Mouse (Mus musculus) layer of hippocampus, adult 2 months (tissue): ENCODE data around the gene Flrt1. TPM values are rescaled to one million over a fixed set of nuclear protein-coding genes. Genes with fewer than 3 reads are reported as not detected.

Source experiments
- DNase-seq, 2 experiments: peaks; one replicate each; pipeline ENCODE4 v3.0.0; 2022; ENCODE audit warnings: low spot score in 2 of 2
- H3K27ac ChIP-seq: fragments of 200-600 bp; 2 replicates; pipeline ENCODE4 v1.8.1; 2022
- H3K4me3 ChIP-seq: fragments of 200-600 bp; 2 replicates; pipeline ENCODE4 v1.8.1; 2022; ENCODE audit warnings: mild to moderate bottlenecking
- CTCF ChIP-seq: fragments of 200-600 bp; conservative IDR thresholded peaks from 2 replicates; pipeline ENCODE4 v1.8.1; 2022; ENCODE audit warnings: antibody characterized with exemption, mild to moderate bottlenecking, moderate library complexity
- total RNA-seq, 2 experiments: library from RNA; stranded (reverse); gene quantifications; 2 replicates each; pipeline ENCODE4 v1.2.3; 2021

Gene Flrt1
- total RNA-seq, 2 experiments from 2014 or later: 17.9 to 19.5 TPM

DNA sequence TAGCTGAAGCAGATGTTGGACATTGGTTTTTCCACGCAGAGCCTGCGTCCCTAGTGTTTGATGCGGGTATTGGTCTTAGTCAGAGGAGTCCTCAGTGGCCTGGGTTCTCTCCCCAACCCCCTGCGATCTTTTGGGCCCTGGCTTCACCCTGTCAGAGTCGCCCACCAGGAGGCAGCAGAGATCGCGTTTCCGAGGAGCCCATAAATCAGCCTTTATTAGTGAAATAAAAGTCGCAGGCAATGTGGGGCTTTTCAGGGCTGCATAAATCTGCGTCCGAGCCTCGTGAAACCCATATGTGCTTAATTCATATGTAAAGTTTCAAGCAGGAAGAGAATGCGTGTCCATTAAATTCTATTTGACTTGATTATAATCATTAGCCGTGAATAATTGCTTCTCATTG, 37.4 kb downstream of the Flrt1 start:
- Histone ChIP-seq H3K4me3 (peak overlapping the region; percentile 23; the same call in 1 of the 2 replicates), H3K27ac (no peak overlapping the region)
- peak; percentile 70 to 90 for DNase-seq
- TF ChIP-seq CTCF: peak; percentile 95

DNA sequence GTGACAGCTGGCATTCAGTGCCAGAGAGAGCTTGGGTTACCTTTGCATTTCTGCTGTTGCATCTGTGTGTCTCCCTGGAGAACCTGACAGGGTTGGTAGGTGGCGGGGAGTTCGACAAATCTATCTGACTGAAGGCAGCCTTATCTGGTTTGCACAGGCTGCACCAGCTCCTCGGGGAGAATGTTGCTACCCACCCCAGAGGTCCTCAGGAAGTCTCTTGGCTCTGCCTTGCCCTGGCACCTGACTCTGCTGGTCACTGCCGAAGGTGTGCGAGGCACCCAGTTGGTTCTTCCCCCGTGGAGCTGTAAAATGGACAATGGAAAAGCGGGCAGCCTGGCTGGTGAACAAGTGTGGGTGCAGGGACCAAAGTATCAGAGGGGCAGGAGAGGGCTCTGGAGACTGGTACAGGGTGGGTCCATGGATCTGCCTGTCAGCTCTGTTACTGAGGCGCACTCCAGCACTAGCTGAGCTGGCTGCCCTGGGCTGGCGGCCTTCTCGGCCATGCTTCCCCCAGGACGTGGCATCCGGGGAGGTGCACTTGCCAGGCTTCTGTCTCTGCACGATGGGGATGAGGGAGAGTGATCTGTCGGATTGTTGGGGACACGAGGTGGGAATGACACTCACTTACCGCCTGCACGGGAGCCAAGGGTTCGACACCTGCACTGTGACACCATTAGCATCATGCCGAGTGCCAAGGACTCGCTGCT, 38.0 kb downstream of the Flrt1 start:
- Histone ChIP-seq H3K4me3 (no peak overlapping the region), H3K27ac (no peak overlapping the region)
- DNase-seq: no peak
- no peak for TF ChIP-seq CTCF

DNA sequence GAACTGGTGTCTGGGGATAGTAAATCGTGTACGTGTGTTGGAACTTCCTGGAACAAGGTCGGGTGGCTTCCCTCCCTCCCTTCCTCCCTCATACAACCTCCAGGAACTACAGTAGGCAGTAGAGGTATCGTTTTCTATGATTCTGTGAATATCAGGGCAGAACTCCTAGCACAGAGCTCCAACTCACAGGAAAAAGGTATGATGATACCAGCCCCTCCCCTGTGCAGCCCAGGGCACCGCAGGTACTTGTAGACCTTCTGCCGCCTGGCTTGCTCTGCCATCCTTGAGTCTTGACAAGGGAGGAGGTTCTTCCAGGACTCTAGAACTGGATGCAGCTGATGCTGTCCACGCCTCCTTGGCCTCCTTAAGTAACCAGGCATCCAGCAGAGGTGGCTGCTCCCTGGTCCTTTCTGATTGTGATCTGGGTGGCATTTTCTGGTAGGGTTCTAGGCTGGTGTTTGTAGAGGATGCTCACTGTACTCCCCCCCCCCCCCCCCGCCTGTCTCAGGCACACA, 38.6 kb downstream of the Flrt1 start:
- DNase-seq: no peak
- no peak overlapping the region for H3K4me3 ChIP-seq
- no peak for TF ChIP-seq CTCF
- H3K27ac ChIP-seq: no peak overlapping the region

DNA sequence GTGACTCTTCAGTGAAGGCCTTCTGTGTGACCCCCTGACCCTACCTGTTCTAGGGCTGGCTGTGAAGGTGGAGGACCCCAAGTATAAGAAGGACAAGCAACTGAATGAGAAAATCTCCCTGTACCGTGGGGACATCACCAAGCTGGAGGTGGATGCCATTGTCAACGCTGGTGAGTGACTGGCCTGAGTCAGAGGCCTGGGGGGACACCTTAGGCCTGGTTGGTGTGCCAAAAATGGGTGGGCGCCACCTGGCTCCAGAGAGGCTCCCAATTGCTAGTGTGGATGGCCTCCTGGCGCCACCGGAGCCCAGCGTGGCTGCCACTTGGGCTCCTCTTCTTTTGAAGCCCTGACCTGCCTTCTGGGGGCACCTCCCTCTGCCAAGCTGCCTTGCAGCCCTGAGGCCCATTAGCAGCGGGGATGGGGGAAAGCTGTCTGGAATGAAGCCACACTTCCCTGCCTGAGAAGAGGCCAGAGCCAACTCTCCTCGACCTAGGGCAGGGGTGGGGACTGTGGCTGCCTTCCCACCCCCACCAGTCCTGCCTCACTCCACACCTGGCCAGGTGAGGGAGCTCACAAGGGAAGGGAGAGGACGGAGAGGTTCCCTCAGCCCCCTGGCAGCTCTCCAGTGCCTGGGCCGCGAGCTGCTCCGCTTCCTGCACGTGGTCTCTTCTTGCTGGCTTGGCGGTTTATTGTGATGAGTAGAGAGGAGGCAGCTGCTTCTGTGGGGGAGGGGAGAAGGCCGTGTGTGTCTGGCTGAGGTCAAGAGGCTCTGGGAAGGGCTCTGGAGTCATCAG, 39.3 kb downstream of the Flrt1 start:
- Histone ChIP-seq H3K4me3 (no peak overlapping the region), H3K27ac (no peak overlapping the region)
- DNase-seq: no peak
- TF ChIP-seq CTCF: no peak

DNA sequence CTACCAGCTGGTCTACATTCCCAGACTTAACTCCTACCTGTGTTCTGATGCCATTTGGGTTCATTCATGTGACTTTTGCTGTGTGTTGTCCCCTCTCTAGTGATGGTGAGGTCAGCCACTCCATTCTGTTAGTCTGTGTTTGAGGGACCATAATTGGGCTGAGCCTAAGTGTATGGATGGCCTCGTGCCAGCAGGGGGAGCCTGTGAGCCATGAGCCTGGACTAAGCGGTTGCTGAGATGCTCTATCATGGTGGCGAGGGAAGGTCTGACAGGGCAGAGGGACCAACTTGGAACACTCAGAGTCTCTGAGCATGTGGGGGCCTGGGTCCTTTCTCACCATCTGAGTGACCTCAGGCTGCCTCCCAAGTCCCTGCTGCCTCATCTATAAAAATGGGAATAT, 41.0 kb downstream of the Flrt1 start:
- peak; percentile 94 for TF ChIP-seq CTCF
- H3K27ac ChIP-seq: no peak overlapping the region
- no peak overlapping the region for H3K4me3 ChIP-seq
- peak; percentile 76 to 88 for DNase-seq

DNA sequence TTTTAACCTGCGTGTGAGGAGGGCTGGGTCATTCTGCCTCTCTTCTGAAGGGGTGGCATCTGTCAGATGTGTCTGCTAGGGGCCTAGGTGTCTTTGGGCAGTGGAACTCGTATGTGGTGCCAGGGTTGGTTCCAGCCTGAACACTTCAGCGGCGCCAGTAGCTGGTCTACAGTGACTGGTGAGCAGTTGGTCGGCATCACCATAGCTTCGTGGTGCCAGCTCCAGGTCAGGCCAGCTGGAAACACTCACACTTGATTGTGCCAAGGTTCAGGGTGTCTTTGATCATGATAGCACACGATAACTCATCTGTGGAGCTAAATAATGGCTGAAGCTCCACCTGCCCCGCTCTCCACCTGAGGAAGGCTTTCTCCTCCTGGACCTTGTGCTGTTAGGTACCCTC, 42.6 kb downstream of the Flrt1 start:
- Histone ChIP-seq H3K4me3 (no peak overlapping the region), H3K27ac (no peak overlapping the region)
- TF ChIP-seq CTCF: no peak
- no peak for DNase-seq

DNA sequence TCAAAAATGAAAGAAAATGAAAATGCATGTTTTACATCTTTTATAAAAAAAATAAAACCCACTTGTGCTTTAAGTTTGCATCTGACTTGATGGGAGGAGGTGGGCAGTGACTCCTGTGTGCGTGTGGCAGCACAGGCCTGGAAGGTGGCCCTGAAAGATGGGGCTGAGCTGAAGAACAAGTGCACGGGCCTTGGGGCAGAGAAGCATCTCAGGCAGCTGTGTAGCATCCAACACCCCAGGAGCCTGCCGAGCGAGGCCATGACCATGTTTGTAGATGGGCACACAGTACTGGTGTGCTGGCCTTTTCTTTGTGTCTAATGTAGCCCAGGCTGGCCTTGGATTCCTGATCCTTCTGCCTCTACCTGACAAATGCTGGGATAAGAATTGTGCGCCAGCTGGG, 43.4 kb downstream of the Flrt1 start:
- DNase-seq: no peak
- no peak overlapping the region for H3K27ac ChIP-seq
- no peak overlapping the region for H3K4me3 ChIP-seq
- no peak for TF ChIP-seq CTCF

DNA sequence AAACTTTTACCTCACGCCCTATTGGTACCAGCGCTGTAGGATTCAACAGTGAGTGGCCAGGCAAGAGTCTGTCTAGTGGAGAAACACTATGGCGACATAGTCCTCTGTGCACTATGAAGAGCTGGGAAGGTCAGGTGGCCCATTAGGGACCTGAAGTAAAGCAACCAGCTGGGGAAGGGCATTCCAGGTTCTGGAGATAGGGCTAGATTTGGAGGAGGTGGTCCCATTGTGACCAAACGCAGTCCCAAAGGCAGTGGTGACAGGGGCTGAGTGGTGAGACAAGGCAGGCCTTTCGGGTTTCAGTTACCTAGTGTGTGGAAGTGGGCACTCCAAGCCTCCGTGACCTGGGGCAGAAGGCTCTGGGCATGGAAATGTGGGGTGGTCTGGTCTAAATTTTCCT, 47.0 kb downstream of the Flrt1 start:
- DNase-seq: no peak
- Histone ChIP-seq H3K27ac (no peak overlapping the region), H3K4me3 (no peak overlapping the region)
- TF ChIP-seq CTCF: no peak

DNA sequence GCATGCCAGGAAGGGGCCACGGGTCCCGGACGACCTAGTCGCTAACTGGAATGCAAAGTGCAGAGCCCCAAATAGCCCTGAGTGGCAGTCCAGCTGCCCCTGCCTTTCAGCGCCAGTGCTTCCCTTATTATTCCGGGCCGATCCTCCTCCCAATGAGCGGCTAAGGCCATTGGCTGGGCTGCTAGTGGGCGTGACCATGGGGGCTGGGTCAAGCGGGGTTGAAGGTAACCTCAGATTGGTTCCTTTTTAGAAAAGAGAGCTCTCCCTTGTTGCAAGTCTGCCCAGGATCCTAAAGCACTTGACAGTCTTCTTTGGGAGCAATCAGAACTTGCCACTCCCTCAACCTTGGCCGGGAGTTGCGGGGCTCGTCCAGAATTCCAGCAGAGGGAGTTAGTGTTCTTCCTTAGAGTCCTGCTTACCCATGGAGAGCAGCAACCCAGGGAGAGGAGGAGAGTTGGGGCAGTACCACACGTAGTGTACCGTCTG, 47.8 kb downstream of the Flrt1 start:
- peak; percentile 69 for TF ChIP-seq CTCF
- peak overlapping the region; percentile 77 for H3K27ac ChIP-seq
- peak overlapping the region; percentile 68 for H3K4me3 ChIP-seq
- DNase-seq: peak; percentile 60 to 74

DNA sequence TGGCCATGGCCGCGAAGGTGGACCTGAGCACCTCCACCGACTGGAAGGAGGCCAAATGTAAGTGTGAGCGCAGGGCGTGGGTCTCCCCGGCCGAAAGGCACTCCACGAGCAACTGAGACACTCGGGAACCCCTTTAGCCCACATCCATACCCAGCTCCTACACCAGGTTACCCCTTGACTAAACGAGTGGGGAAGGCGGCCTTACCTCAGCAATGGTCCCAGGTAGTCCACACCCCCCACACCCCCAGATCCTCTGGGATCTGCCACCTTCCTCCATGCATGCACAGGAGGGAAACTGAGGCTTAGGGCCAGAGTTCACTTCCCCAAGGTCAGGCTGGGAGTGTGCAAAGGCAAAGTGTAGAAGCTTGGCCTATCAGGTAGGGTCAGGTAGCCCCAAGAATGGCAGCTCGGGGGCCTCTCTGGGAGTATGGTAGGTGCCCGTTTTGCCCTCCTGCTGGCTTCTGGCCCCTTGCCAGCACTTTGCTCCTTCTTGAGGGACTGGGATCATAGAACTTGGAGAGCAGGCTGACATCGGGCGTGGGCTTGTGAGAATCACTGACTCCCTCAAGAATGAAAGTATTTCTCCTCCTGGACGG, 48.3 kb downstream of the Flrt1 start:
- TF ChIP-seq CTCF: no peak
- peak in 1 of 2 experiments; percentile 40 for DNase-seq
- peak overlapping the region; percentile 77 for H3K27ac ChIP-seq

DNA sequence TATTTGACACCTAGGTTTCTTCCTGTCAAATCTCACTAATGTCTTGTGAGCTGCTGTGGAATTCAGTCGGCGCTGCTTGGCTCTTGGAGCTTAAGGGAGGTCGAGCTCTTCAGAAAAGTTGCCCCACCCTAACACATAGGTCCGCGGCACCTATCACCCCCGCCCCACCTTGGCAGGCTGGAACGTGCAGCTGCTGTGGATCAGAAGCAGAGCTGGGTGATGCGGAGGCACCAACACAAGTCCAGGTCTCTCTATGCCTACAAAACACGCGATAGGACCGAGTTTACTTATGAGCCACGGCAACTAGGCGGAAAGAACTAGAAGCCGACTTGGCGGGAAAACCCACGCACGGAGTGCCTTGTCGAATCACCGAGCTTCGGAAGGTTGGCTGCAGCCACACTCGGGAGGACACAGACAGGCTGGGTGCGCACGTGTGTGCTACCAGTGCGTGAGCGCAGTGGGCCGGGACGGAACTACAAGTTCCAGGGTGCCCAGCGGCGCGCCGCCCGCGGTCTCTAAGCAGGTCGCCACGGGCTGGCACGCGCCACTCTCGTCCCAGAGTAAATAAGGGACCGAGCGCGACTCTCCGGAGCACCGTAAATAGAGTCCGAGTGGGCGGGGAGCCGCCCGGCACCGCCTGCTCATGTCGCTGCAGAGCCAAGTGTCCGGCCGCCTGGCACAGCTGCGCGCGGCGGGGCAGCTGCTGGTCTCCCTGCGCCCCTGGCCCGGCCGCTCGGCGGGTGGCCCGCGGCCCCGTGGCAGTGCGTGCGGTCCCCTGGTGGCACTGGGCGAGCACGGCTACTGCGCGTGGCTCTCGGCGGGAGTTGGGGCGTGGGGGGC, 49.1 kb downstream of the Flrt1 start, which contains the start of gene Macrod1:
Gene Macrod1 (plus strand): TSS at position 563 of the 840 bp plus-strand sequence.
- peak; percentile 59 for TF ChIP-seq CTCF
- DNase-seq: peak; percentile 77 to 78
- peak within 1 kb of the TSS; percentile 77 for H3K27ac ChIP-seq
- H3K4me3 ChIP-seq: peak within 1 kb of the TSS; percentile 68

More for the DNA sequence above, 48.3 kb downstream of the Flrt1 start:
- H3K4me3 ChIP-seq: peak overlapping the region; percentile 68

DNA sequence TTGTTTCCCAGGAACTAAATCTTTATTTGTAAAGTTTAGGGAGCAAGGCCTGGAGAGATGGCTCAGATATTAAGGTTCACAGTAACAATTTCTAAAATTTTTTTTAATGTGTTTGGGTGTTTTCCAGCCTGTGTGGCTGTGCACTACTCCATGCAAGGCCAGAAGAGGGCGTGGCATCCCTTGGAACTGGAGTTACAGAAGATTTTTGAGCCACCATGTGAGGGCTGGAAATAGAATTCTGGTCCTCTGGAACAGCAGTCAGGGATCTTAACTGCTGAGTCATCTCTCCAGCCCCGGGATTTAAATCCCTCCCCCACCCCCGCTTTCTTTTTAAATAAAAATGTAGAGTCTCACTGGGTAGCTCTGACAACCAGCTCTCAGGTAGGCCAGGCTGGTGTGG, 50.4 kb downstream of the Flrt1 start:
- H3K4me3 ChIP-seq: no peak overlapping the region
- no peak for DNase-seq
- H3K27ac ChIP-seq: no peak overlapping the region
- peak; percentile 33 for TF ChIP-seq CTCF
